Mouse (Mus musculus) cerebellum, adult 2 months (tissue): ENCODE measurements at regions not wholly inside any gene's neighbourhood (a gene's known extent, or its start where the extent isn't known, plus 50 kb on each side); places are given as distances from the start of the nearest gene placed in this dataset.

Source experiments
- DNase-seq, 2 experiments: peaks; one replicate each; pipeline ENCODE4 v3.0.0; 2021
- H3K27ac ChIP-seq: fragments of 200-500 bp; 2 replicates; pipeline ENCODE4 v1.5.1; 2012; ENCODE audit warnings: low read length, control low read depth, inconsistent platforms; ENCODE audit not compliant: insufficient read depth
- H3K27me3 ChIP-seq: fragments of 200-500 bp; 2 replicates; pipeline ENCODE4 v1.6.1; 2012; ENCODE audit warnings: inconsistent platforms, mild to moderate bottlenecking, low read length, moderate library complexity; ENCODE audit not compliant: control insufficient read depth, insufficient read depth
- H3K4me1 ChIP-seq: fragments of 200-500 bp; 2 replicates; pipeline ENCODE4 v1.6.1; 2011; ENCODE audit warnings: low read length; ENCODE audit not compliant: control insufficient read depth, insufficient read depth
- H3K4me3 ChIP-seq: fragments of 200-500 bp; replicated peaks from 2 replicates; pipeline ENCODE3; 2011; ENCODE audit warnings: mild to moderate bottlenecking, low read depth, low read length, control low read depth; ENCODE audit not compliant: insufficient read depth
- CTCF ChIP-seq: fragments of 200-500 bp; IDR thresholded peaks from 2 replicates; pipeline ENCODE4 v1.5.1; 2011; ENCODE audit warnings: low read depth, mild to moderate bottlenecking, control low read depth, low read length, moderate library complexity, borderline replicate concordance; ENCODE audit not compliant: insufficient read depth
- POLR2A ChIP-seq: fragments of 200-500 bp; IDR thresholded peaks from 2 replicates; pipeline ENCODE4 v1.6.1; 2011; ENCODE audit warnings: low read length, control low read depth, borderline replicate concordance; ENCODE audit not compliant: insufficient read depth
- WGBS: fragments of 180-500 bp; shearing (Covaris S2); methylation state at CpG from one replicate; pipeline ENCODE4 v1.1.7; 2018; 5-methylcytosine and 5-hydroxymethylcytosine counted together

DNA sequence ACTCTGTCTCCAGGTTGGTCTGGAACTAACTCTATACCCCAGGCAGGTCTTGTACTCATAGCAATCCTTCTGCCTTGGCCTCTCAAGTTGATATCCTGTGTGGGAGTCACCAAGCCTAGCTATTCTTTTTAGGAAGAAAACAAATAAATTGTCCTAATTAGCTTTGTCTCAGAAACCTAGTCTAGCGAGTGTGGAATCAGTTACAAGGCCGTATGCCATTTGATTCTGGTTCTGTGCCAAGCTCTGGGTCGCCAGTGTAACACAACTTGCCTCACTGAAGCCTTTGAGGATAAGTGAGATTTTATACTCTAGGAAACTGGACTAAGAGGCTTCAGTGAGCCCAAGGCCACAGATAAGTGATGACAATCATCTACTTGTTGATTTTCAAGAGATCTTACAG, 219.6 kb downstream of the Gm4791 start:
- 38% methylated on average over 3 of the region's 3 CpGs for WGBS

DNA sequence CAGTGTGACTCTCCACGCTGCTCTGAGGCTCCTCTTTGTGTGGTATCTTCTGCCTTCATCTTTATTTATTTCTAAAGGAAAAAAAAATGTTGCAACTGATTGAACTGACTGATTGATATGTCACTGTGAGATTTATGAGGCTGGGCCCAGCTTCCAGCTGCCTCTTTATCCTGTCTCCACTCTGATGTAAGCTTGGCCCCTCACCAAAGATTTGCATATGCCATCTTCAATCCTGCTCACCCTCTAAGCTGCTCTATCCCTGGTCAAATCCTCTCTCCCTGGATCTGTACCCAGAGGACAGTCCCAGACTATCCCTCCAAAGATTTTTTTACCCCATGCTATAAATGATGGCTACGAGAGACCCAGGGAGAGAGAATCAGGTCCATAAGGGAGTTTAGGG, 225.0 kb downstream of the Gm4791 start:
- peaks cover 12% of the 10 kb centered on the region; the same call in 1 of the 2 replicates for H3K4me1 ChIP-seq
- no peaks in the 10 kb centered on the region for H3K27me3 ChIP-seq
- TF ChIP-seq POLR2A (no peak), CTCF (no peak)
- WGBS, result 97% methylated on average over 2 of the region's 2 CpGs
- no peak overlapping the region for H3K4me3 ChIP-seq
- H3K27ac ChIP-seq, result no peak overlapping the region
- DNase-seq, result no peak

More for the DNA sequence above, 219.6 kb downstream of the Gm4791 start:
- Histone ChIP-seq H3K4me1 (no peaks in the 10 kb centered on the region), H3K27ac (no peak overlapping the region), H3K4me3 (no peak overlapping the region), H3K27me3 (no peaks in the 10 kb centered on the region)
- no peak for TF ChIP-seq POLR2A
- no peak for TF ChIP-seq CTCF
- no peak for DNase-seq

DNA sequence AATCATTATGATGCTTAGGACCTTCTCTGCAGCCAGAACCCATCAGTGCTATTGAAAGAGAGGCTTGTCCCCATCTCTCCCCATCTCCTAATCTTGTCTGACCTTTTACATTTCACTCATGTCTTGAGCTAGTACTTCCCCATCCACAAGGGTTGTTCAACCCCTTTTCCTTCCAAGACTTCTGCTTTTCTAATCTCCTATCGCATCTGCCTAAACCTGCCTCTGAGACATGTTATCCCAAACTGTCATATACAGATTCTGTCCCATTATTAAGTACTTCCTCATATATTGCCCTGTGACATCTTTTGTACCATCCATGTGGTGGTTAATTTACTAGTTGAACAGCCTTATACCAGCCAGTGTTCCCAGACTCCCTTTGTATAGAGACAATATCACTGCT, 225.7 kb downstream of the Gm4791 start:
- Histone ChIP-seq H3K4me1 (peaks cover 12% of the 10 kb centered on the region; the same call in 1 of the 2 replicates), H3K4me3 (no peak overlapping the region), H3K27me3 (no peaks in the 10 kb centered on the region), H3K27ac (no peak overlapping the region)
- no peak for TF ChIP-seq CTCF
- TF ChIP-seq POLR2A, result no peak
- no peak for DNase-seq
- 100% methylated on average over 1 of the region's 1 CpGs for WGBS

DNA sequence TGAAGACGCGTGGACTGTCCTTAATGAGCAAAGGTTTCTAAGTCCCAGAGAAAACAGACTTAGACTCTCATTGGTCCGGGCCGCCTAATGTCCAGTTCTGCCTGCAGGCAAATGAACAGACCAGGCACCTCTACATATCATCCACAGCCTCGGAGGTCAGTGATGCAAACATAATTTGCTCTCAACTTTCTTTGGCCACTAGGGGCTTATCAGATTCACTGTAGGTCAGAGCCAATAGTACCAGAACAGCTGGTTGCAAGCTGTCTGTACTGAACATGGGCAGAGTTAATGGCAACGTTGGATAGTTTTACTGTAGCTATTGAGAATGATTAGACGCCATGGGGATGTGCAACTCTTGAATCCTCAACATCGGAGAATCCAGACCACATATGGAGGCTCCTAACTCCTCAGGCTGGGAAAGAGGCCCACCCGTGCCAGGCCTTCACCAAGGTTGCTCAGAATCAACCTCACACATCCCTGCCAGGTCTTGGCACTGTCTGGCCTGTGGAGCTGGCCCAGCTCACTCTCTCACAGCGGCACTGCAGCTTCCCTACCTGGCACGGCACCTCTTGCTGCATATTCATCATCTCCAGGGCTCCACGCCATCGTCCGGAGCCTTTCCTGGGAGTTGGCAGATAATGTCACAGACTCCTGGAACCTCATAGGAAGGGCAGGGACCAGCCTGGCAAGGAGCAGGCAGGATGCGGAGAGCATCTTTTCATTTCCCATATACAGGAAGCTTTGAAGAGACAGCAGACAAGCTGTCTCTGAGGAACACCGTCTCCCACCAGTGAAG, 228.1 kb downstream of the Gm4791 start:
- peaks cover 12% of the 10 kb centered on the region; the same call in 1 of the 2 replicates for H3K4me1 ChIP-seq
- no peak for TF ChIP-seq POLR2A
- peak; percentile 3; the same call in 1 of the 2 replicates for TF ChIP-seq CTCF
- H3K4me3 ChIP-seq, result no peak overlapping the region
- peak; percentile 92 to 96 for DNase-seq
- no peaks in the 10 kb centered on the region for H3K27me3 ChIP-seq
- no peak overlapping the region for H3K27ac ChIP-seq
- 33% methylated on average over 16 of the region's 16 CpGs for WGBS

DNA sequence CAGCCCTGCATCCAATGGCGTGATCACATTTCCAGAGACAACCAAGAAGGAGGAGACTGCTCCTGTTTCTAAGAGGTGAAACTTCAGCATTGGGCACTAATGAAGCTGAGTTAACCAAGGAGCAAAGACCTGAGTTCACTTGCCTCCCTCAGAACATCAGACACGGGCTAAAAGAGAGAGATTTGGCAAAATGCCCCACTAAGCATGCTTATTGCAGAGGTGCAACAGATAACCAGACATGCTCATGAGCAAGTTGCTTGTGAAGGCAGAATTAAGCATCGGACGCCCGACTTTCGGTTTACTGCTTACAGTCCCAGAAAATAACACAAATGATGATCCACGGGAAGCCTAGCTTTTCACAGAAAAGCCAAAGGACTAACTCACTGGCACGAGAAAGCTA, 228.8 kb downstream of the Gm4791 start:
- no peak overlapping the region for H3K27ac ChIP-seq
- peaks cover 12% of the 10 kb centered on the region; the same call in 1 of the 2 replicates for H3K4me1 ChIP-seq
- DNase-seq, result no peak
- no peak for TF ChIP-seq CTCF
- no peak for TF ChIP-seq POLR2A
- 22% methylated on average over 8 of the region's 8 CpGs for WGBS
- H3K27me3 ChIP-seq, result no peaks in the 10 kb centered on the region
- no peak overlapping the region for H3K4me3 ChIP-seq

DNA sequence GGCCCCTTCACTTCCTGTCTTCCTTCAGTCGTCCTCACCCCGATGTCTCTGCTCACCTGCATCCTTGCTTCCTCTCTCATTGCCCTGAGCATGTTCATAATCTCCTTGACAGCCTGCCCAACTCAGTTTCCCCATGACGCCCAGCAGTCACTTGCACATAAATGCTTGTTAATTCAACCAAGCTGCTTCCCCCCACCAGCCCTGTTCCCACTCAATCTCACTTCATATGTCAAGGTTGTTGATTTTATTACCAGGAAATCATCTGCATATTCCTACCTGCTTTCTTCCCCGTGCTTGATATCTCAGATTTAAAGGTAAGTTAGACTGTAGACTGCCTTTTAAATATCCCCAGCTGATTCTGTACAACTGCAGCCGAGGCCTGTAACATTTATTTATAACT, 230.2 kb downstream of the Gm4791 start:
- Histone ChIP-seq H3K4me3 (no peak overlapping the region), H3K4me1 (peaks cover 12% of the 10 kb centered on the region; the same call in 1 of the 2 replicates), H3K27me3 (no peaks in the 10 kb centered on the region), H3K27ac (no peak overlapping the region)
- no peak for DNase-seq
- 91% methylated on average over 5 of the region's 5 CpGs for WGBS
- no peak for TF ChIP-seq POLR2A
- no peak for TF ChIP-seq CTCF

DNA sequence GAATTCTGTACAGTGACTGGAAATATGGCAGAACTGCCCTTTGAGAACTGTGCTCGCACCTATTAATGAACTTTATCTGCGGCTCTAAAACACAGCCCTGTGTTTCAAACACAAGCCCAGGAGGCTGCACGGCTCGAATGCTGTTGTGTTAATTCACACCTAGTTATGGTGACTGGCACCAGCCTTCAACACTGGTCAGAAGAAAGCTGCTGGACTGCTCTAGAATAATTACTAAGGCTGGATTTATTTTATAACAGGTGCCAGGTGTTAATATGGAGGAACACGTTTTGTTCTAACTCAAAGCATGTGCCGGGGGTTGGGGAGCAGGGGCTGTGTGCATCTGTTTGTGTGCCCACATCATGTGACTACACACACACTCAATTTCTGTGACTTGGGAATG, 230.8 kb downstream of the Gm4791 start:
- Histone ChIP-seq H3K27ac (no peak overlapping the region), H3K4me3 (no peak overlapping the region), H3K27me3 (no peaks in the 10 kb centered on the region), H3K4me1 (peaks cover 12% of the 10 kb centered on the region; the same call in 1 of the 2 replicates)
- TF ChIP-seq POLR2A (no peak), CTCF (no peak)
- no peak for DNase-seq
- 98% methylated on average over 6 of the region's 6 CpGs for WGBS

DNA sequence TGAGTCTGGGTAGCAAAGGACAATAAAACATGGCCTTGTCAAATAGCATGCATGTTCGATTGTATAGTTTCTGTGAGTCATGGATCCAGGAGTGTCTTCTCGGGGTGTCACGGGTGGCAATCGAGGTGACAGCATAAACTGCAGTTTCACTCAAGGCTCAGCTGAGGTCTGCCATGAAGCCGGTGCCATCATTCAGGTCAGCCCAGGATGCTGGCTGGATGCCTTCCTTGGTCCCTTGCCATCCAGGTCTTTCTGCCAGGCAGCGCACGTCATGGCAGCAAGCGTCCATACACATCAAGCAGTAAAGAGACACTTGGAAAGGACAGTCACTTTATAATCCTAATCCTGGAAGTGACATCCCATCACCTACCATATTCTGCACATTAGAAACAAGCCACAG, 242.4 kb downstream of the Gm4791 start:
- Histone ChIP-seq H3K27ac (no peak overlapping the region), H3K4me1 (peaks cover 14% of the 10 kb centered on the region), H3K27me3 (no peaks in the 10 kb centered on the region), H3K4me3 (no peak overlapping the region)
- TF ChIP-seq POLR2A (no peak), CTCF (no peak)
- DNase-seq, result peak; percentile 92 to 95
- 12% methylated on average over 8 of the region's 8 CpGs for WGBS
